Mouse (Mus musculus) adrenal gland, postnatal 0 days (tissue): Measurements from ENCODE around the gene Lrrc25. TPM values are rescaled to one million over a fixed set of nuclear protein-coding genes. Genes with fewer than 3 reads are reported as not detected.

Experiments used
- polyA plus RNA-seq: library from polyadenylated mRNA; unstranded; fragments of >200 nt; fragmentation: Nextera tagmentation; extraction: Ambion mirVana; gene quantifications from 2 replicates; pipeline ENCODE4 v1.2.1, GENCODE M21; 2015

The Lrrc25 gene
- 4.8 and 5.1 TPM in 2 replicates for polyA plus RNA-seq

DNA sequence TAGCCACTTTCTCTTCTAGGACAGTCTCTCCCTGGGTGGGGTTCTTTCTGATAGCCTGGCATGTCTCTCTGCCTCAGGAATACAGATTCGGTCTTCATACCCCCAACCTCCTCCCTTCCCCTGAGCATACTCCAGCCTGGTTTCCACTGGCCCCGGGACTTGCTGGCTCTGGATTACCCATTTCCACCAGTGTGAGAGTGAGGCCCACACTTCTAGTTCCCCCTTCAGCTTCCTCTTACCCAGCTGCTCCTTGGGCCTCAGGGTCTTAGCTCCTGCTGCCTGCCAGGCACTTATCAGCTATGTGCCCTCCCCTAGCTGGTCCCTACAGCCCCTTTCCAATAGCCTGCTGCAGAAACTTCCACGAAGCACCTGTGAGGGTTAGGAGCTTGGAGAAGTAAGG, at the start of gene Lrrc25:
Lrrc25 (plus strand) TSS at position 262 of the 400 bp plus-strand sequence.

DNA sequence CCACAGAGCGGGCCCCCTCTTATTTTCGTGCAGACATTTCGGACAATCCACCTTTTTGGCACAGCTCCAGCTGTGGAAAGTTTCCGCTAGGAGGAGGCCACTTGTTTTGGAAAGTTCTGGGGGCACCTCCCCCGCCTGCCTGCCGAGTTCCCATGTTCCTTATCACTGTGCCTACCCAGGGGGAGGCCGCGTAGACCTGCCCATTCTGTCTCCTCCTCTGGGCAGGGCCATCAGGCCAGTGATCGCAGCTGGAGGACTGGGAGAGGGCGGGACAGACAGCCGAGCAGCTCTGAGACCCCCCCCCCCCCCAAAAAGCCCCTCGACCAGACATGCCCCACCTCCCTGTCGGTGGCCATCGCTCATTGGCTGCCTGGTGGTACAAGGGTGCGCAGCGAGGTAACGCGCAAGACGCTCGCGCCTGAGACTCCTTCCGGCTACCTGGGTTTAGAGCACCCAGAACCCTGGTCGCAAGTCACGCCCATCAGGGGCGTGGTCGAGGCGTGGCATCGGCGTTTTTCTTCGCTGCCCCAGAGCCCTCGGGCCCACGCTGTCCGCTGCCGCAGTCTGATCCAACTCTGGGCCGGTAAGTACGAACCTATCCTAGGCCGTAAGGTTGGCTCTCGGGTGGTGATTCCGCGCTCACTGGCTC, 21.9 kb upstream of the Lrrc25 start, which contains the start of gene Isyna1:
Isyna1 (plus strand) TSS at position 413 of the 649 bp plus-strand sequence.

DNA sequence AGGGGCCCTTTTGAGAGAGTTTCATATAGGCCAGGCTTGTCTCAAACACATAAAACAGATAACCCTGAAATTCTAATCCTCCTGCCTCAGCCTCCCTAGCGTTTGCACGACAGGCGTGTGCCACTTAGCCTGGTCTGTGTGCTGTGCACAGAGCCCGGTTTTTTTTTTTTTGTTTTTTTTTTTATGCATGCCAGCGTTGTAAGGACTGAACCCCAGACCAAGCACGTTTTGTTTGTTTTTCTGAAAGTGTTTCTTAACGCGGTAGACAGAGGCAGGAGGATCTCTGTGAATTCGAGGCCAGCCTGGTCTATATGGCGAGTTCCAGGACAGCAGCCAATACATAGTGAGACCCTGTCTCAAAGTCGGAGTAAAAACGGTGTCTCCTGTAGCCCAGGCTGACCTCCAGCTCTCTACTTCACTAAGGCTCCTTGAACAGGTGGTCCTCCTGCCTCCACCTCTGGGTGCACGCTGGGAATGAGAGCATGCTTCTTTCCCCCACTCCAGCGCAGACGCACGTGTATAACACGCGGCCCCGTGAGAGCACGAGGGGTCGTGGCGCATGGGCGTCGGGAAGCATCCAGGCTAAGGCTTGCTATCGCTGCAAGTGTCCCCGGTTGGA, 7.1 kb upstream of the Lrrc25 start, which contains the start of gene Ssbp4:
Ssbp4 (minus strand) TSS at position 124 of the 619 bp plus-strand sequence.

DNA sequence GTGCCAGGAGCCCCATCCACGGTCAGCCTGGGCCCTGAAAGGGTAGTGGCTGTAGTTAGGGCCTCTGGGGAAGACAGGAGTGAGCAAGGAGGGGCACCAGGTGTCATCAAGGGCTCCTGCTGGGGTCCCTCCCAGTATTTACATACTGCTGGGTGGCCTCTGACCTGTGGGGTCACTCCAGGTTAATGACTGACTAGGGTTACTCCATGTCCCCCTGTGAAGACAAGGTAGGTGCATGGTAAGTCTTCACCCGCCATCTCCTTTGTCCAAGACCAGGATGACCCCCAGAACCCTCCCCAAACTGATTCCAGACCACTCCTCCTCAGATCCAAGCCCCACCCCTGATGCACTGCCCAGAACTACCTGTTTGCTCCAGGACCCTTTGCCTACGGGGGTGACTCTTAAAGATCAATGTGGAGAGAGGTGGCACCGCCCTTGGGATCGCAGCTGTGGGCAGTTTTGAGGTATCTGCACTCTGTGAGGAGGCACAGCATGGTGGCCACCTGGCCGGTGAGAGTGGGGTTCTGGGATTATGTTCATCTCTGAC, 16.5 kb downstream of the Lrrc25 start, which contains the start of gene Gdf15:
Gdf15 (minus strand) TSS at position 111 of the 547 bp plus-strand sequence.

DNA sequence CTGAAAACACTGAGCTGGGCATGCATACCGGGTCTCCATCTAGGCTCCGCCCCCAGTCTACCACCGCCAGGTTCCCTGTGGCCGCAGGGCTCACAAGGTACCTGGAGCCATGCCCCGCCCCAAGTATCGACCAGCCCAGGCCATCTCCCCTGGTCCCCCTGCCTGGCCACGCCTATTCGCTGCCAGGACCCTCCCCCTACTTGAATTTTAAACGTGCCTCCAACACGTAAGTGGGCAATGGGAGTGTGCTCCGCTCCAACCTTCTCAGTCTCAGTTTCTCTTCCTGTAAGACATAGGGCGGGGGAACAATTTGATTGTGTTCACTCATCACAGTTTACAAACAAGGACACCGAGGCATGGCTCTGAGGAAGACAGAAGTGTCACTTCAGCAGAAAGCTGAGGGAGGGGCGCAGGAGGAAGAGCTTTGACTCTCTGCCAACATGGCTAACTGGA, 44.3 kb downstream of the Lrrc25 start, which contains the start of gene Pgpep1:
Pgpep1 (minus strand) TSS at position 116 of the 453 bp plus-strand sequence.

Other genes with a start within 250 kb of the Lrrc25 start
- 0.19 and 0.43 TPM in 2 replicates for gene Comp, start 242.6 kb upstream of the Lrrc25 start, polyA plus RNA-seq
- 11.4 and 13.8 TPM in 2 replicates for gene Crtc1, start 176.6 kb upstream of the Lrrc25 start, polyA plus RNA-seq
- 14.9 and 21.4 TPM in 2 replicates for gene Klhl26, start 139.2 kb upstream of the Lrrc25 start, polyA plus RNA-seq
- gene Tmem59l, start 128.8 kb upstream of the Lrrc25 start, polyA plus RNA-seq, result 12.5 and 16.1 TPM in 2 replicates
- 0.79 and 2.8 TPM in 2 replicates for gene Crlf1, start 123.0 kb upstream of the Lrrc25 start, polyA plus RNA-seq
- gene Rex1bd, start 109.4 kb upstream of the Lrrc25 start, polyA plus RNA-seq, result 186 and 214 TPM in 2 replicates
- gene Uba52, start 105.4 kb upstream of the Lrrc25 start, polyA plus RNA-seq, result 813 and 866 TPM in 2 replicates
- gene Fkbp8, start 88.4 kb upstream of the Lrrc25 start, polyA plus RNA-seq, result 271 and 313 TPM in 2 replicates
- gene Kxd1, start 88.2 kb upstream of the Lrrc25 start, polyA plus RNA-seq, result 62.6 and 81.0 TPM in 2 replicates
- gene Ell, start 76.7 kb upstream of the Lrrc25 start, polyA plus RNA-seq, result 10.6 and 15.9 TPM in 2 replicates
- gene Isyna1, start 21.8 kb upstream of the Lrrc25 start, polyA plus RNA-seq, result 85.1 and 85.8 TPM in 2 replicates
- 127 and 131 TPM in 2 replicates for gene Ssbp4, start 7.3 kb upstream of the Lrrc25 start, polyA plus RNA-seq
- 0.72 and 1.8 TPM in 2 replicates for gene Gdf15, start 16.3 kb downstream of the Lrrc25 start, polyA plus RNA-seq
- 45.9 and 87.4 TPM in 2 replicates for gene Pgpep1, start 44.2 kb downstream of the Lrrc25 start, polyA plus RNA-seq
- gene Lsm4, start 57.1 kb downstream of the Lrrc25 start, polyA plus RNA-seq, result 186 and 193 TPM in 2 replicates
- 136 and 140 TPM in 2 replicates for gene Jund, start 82.8 kb downstream of the Lrrc25 start, polyA plus RNA-seq
- gene Iqcn, start 87.3 kb downstream of the Lrrc25 start, polyA plus RNA-seq, result 0.04 and 0.05 TPM in 2 replicates
- 0.17 and 0.50 TPM in 2 replicates for gene Gm3336, start 102.4 kb downstream of the Lrrc25 start, polyA plus RNA-seq
- gene Pde4c, start 107.6 kb downstream of the Lrrc25 start, polyA plus RNA-seq, result 0.05 and 0.72 TPM in 2 replicates
- 62.7 and 85.6 TPM in 2 replicates for gene Rab3a, start 138.5 kb downstream of the Lrrc25 start, polyA plus RNA-seq
- 97.0 and 178 TPM in 2 replicates for gene Mpv17l2, start 144.8 kb downstream of the Lrrc25 start, polyA plus RNA-seq
- gene Pik3r2, start 160.6 kb downstream of the Lrrc25 start, polyA plus RNA-seq, result 28.8 and 38.7 TPM in 2 replicates
- gene Mast3, start 188.9 kb downstream of the Lrrc25 start, polyA plus RNA-seq, result 7.7 and 11.8 TPM in 2 replicates
- 0.18 and 0.20 TPM in 2 replicates for gene Il12rb1, start 192.3 kb downstream of the Lrrc25 start, polyA plus RNA-seq
- 7.9 TPM in 2 replicates for gene Arrdc2, start 223.6 kb downstream of the Lrrc25 start, polyA plus RNA-seq
- gene Kcnn1, start 247.1 kb downstream of the Lrrc25 start, polyA plus RNA-seq, result 0.49 and 1.3 TPM in 2 replicates